Mouse (Mus musculus) layer of hippocampus, adult 11-12 months (tissue): Measurements from ENCODE around the gene Rpl22l1.
"Not testable (repeated sequence)": the region's sequence is repeated elsewhere in the genome, so short reads cannot be mapped to it uniquely, and the experiment has no call there.

ENCODE experiments used
- DNase-seq: peaks from one replicate; pipeline ENCODE4 v3.0.0; 2022; ENCODE audit warnings: low spot score

The Rpl22l1 gene

GRCm38 (mm10) chr3:28805301-28806097 is at the start of gene Rpl22l1:
Rpl22l1 (plus strand) TSS chr3:28805436.
- peak; percentile 98 for DNase-seq

DNA sequence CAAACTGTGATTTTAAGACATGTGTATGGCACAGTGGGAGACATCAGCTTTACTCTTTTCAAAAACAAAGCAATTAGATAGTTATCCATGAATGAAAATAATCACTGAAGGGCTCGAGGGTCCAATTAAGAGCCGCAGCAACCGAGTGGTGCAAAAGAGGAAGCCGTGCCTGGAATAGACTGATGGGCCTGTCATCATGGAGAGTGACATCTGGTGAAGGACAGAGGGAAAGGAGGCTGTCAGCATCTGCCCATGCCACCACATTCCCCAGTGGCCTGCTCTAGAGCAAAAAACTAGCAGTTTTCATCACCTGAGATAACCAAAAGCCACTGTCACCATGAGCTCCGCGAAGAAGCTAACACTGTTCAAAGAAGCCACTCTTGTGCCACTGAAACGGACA is 49.8 kb upstream of the Rpl22l1 start:
- no peak for DNase-seq

DNA sequence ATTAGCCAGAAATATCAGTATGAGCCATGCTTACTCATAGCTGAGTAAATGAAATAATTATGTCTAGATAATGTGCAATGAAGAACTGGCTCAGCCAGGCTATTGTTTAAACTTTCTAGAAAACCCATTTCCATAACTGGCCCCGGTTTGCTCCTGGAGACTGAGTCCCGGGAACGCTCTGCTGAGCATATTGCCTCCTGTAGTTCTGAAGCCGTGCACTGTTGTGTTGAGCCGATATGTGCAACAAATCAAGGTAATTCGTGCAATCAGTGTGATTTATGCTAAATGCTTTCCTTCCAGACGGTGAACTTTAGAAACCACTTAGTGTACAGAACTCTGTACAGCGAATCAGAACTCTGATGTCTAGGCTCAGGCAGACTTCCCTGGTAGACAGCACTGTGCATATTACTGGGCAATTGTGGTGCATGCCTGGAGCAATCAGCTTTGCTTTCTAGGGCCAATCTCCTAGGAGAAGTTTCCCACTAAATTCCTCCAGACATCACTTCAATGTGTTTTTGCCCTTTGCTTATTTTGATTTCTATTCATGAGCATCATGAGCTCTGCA is 43.9 kb upstream of the Rpl22l1 start:
- DNase-seq, result no peak

- no peak for DNase-seq
Measured at GRCm38 (mm10) chr3:28766935-28767334, 38.3 kb upstream of the Rpl22l1 start.

GRCm38 (mm10) chr3:28768222-28768621 is 37.0 kb upstream of the Rpl22l1 start:
- no peak for DNase-seq

- not testable (repeated sequence) for DNase-seq
Measured at GRCm38 (mm10) chr3:28772919-28773318, 32.3 kb upstream of the Rpl22l1 start.

- no peak for DNase-seq
Measured at GRCm38 (mm10) chr3:28775361-28775760, 29.9 kb upstream of the Rpl22l1 start.

- DNase-seq, result no peak
Measured at GRCm38 (mm10) chr3:28775958-28776357, 29.3 kb upstream of the Rpl22l1 start.

DNA sequence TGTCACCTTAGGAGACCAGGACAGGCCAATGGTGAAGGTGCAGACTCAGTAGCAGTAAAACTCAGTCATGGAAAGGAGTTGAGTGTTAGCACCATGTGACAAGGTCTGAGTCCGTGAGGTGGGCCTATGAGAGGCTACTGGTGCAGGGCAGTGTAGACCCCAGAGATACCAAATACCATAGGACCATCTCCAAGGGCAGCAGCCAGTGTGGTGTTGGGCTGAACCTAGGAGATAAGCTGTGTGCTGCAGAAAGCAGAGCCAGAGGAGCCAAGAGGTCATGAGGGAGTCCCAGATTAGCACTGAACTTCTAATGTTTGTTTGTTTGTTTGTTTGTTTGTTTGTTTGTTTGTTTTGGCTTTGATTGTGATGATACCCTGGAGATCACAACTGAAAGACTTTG is 28.7 kb upstream of the Rpl22l1 start:
- DNase-seq, result no peak

DNA sequence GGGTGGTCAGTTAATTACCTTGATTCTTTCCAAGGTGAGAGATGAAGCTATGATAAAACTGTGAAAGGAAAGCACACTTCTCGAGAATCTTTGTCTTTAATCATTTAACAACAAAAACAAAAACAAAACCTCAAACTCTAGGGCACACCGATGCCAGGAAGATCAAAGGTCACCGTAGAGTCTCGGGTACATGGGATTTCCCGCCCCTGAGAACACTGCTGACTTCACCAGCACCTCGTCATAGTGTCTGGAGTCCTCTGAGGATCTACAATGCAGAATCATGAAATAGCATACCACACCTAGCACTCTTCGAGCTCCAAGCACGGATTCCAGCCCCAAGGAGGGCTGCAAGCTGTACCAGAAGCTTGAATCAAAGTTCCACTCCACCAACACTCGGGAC is 24.7 kb upstream of the Rpl22l1 start:
- no peak for DNase-seq

DNA sequence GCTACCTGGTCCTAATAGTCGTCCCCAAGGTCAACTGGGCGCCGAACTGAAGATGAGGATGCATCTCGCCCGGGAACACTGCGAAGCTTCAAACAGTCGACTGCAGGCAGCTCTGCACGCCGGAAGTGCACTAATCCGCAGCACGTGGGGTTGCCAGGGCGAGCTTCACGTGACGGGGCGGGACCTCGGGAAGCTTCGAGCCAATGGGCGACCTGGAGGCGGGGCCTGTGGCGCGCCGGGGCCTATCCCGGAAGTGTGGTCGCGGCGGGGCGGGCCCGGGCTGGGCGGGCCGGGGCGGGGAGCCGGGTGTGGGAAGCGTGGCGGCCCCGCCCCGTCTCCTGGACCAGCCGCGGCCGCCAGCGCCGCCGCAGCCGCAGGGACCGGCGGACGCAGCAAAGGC is 24.2 kb upstream of the Rpl22l1 start, which contains the start of gene Eif5a2:
Gene Eif5a2, plus strand, starts transcription at position 283 of the 400 bp plus-strand sequence.
- DNase-seq, result peak; percentile 94

GRCm38 (mm10) chr3:28781422-28781821 is 23.8 kb upstream of the Rpl22l1 start:
- no peak for DNase-seq

DNA sequence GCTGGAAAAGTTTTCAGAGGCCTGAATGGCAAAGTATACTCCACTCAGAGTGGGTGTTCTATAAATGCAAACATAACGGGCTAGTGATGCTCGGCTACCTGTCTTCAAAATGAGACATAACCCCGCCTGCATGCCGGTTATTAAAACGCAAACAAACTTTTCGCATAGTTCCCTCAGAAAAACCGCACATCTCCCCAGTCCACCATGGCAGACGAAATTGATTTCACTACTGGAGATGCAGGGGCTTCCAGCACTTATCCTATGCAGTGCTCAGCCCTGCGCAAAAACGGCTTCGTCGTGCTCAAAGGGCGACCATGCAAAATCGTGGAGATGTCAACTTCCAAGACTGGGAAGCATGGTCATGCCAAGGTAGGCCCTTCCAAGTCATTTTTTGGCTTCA is 23.4 kb upstream of the Rpl22l1 start:
- no peak for DNase-seq

DNA sequence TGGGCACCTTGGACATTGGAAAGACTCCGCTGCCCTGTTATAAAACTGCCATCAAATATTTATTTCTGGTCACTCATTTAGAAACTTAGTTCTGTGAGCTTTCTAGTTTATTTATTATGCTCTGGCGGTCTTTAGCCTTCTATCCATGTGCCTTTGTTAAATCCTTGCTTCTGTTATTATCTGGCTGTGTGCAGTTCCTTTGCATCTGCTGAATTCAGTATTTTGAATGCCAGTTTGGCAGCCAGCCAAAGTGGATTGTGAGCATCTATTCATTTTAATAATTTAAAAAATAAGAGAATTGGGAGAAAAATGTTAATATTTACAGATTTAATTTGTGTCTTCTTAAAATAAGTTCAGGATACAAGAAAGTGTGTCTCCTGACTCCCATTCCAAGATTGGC is 21.1 kb upstream of the Rpl22l1 start:
- no peak for DNase-seq

DNA sequence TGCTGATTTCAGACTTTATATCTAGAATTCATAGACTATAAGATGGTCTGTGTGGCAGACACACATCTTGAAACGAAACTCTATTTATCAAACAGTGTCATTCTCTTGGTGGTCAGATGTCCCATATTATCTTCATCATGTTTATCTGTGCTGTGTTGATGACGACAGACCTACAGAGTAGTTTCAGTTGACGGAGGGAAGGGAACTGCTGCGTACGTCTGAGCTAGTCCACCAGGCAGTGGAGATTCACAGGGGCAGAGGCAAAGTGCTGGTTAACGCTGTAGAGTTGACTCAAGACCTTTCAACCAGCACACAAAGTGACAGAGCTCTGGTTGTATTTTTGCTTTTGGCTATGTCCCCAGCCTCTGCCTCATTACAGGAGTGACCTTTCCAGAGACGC is 10.4 kb upstream of the Rpl22l1 start:
- DNase-seq, result no peak

DNA sequence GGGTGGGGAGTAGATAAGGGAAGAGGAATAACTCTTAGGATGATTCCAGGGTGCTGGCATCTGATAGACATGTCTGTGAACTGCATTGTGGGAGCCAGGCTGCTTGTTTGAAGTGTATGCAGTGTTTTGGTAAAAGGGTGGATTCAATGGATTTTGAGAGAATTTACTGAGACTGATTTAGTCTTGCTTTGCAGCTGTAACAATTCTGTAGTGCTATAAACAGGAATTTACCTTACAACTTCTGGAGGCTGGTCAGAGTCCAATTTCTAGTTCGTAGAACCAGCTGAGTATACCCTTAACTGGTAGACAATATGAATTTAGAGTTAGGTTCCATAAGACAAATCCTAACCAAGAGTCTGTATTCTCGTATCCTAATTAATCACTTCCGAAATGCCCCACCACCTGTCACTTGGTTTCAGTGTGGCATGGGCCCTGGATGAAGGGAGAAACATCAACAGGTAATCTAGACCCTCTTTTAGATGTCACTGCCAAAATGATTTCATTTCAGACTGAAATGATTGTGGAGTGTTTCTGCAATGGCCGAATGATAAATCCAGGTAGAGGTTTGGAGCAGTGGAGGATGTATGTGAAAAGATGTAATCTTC is 2.9 kb downstream of the Rpl22l1 start:
- no peak for DNase-seq

- no peak for DNase-seq
Measured at GRCm38 (mm10) chr3:28811441-28811840, 6.2 kb downstream of the Rpl22l1 start.

DNA sequence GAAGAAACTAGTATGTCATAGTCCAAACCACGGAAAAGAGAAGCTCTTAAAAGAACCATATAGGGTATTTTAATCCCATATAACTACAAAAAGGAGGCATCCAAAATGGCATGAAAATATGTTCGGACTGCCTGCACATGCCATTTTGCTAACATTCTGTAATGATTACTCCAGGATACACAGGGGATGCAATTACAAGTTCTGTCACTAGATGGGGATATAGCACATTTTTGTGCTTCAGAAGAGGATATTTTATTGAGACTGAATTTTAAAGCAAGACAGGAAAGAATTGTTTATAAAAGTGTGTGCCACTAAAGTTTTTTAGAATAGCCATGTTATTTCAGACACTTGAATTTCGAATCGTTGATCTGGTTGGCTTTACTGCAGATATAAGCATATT is 9.1 kb downstream of the Rpl22l1 start:
- peak; percentile 32 for DNase-seq

GRCm38 (mm10) chr3:28816010-28816540 is 10.8 kb downstream of the Rpl22l1 start:
- no peak for DNase-seq

DNA sequence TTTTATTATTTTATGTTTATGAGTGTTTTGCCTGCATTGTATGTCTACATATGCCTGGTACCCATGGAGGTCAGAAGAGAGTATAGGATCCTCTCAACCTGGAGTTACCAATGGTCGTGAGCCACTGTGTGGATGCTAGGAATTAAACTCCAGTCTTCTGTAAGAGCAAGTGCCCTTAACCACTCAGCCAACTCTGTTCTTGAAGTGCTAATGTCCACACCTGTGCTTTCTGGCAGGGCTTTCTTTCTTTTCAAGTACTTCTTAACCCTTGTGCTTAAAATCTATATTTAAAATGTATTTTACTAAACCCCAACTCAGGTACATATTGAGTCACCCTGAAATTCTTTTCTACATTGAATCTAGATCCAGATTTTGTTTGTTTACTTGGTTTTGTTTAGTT is 21.0 kb downstream of the Rpl22l1 start:
- no peak for DNase-seq

DNA sequence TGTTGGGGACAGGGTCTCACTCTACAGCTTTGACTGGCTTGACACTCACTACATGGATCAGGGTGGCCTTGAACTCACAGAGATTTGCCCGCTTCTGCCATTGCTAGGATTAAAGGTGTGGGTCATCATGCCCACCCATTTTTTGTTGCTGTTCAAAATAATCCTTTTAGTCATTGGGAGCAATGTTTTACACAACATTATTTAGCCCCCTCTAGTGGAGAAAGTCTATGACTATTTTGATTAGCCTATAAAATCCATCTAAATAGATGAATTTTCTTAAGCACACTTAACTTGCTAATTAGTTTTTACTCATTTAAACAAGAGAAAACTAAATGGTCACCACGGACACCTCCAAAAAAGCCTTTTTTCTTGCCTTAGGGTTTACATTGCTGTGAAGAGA is 22.4 kb downstream of the Rpl22l1 start:
- DNase-seq, result no peak

GRCm38 (mm10) chr3:28829454-28829853 is 24.2 kb downstream of the Rpl22l1 start:
- no peak for DNase-seq

DNA sequence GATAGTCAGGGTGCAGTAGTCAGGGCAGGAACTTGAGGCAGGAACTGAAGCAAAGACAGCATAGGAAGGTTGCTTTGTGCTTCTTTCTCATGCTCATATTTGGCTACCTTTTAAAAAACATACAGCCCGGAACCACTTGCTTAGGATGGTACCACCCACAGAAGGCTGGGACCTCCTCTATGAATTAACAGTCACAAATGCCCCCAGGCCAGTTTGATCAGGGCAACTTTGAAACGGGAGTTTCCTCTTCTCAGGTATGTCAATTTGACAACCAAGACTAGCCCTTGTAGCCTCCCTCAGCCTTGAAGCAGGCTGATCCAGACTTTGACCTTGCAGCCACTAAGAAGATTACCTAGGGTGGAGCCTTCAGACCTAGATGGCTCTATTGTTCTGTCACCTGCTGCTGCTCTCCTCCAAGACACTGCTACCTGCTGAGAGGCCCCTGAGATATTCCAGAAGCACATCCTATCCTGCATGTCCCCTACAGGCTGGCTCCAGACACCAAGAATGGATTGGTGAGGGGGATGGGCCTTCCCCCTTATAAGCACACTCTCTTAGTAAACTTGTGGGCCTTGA is 31.6 kb downstream of the Rpl22l1 start:
- no peak for DNase-seq
